Mouse (Mus musculus) liver, embryonic 14.5 days (tissue): ENCODE data around the gene Pomgnt2.

Experiments used
- CTCF ChIP-seq: IDR thresholded peaks from 2 replicates; pipeline ENCODE4 v1.5.1; 2016; ENCODE audit warnings: antibody characterized with exemption, low read depth, control low read depth
- EP300 ChIP-seq: IDR thresholded peaks from 2 replicates; pipeline ENCODE4 v1.6.1; 2016; ENCODE audit warnings: antibody characterized with exemption, low read depth

DNA sequence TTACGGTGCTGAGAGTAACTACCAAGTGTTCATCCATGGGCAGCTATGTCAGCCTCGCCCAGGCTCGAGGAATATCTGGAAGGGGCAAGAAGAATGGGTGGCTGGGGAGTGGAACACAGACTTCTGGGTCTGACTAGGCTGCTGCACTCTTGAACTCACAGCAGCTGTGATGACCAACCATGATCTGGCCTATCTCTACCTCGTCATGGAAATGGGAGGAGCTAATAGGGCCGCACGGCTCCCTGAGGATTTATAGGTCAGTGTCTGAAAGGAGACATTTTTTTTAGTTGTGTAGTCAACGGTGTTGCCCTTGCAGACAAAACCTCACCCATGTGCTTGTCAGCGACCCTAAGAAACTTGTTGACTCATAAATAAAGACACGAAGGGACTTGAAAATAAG is 15.9 kb downstream of the Pomgnt2 start:
- TF ChIP-seq CTCF (no peak), EP300 (no peak)
